Mouse (Mus musculus): Measurements from ENCODE around the gene Irf6.

DNA sequence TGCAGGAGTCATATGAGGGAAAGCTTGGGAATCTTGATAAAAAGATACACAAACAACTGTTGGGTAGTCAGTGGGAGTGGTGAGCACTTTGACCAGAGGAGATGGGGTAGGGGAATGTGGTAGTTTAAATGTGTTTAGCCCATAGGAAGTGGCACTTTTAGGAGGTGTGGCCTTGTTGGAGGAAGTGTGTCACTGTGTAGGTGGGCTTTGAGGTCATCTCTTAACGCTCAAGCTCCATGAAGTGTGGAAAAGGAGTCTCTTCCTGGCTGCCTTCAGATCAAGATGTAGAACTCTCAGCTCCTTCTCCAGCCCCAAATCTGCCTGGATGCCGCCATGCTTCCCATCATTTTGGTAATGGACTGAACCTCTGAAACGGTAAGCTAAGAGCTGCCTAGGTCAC, 54.6 kb downstream of the Irf6 start, which contains the start of gene Lamb3:
- TF ChIP-seq CTCF (IDR thresholded peaks at IDR 0.05; ENCODE audit: low read depth) (no peak), EP300 (IDR thresholded peaks at IDR 0.05; ENCODE audit: low read depth) (no peak)

All from liver, embryonic 14.5 days (tissue).